Mouse (Mus musculus): ENCODE results near the gene Akt1. TPM values are rescaled to one million over a fixed set of nuclear protein-coding genes. Genes with fewer than 3 reads are reported as not detected.

Gene Akt1
- polyA plus RNA-seq, 1 experiment from 2014 or later, result 59.3 TPM

- Histone ChIP-seq H3K27ac (no peak overlapping the region), H3K36me3 (peaks cover 4% of the 10 kb centered on the region; the same call in 1 of the 2 replicates), H3K27me3 (ENCODE audit: low read depth, poor library complexity, severe bottlenecking) (no peaks in the 10 kb centered on the region), H3K9me3 (replicated peaks) (no peaks in the 10 kb centered on the region), H3K4me3 (no peak overlapping the region), H3K4me1 (peaks cover 23% of the 10 kb centered on the region)
- 72% methylated on average over 6 of the region's 6 CpGs for WGBS
- no peak for DNase-seq (ENCODE audit: low spot score)
Measured at GRCm38 (mm10) chr12:112606998-112607397, 67.7 kb downstream of the Akt1 start.

- Histone ChIP-seq H3K4me3 (no peak overlapping the region), H3K4me1 (peaks cover 24% of the 10 kb centered on the region), H3K27ac (no peak overlapping the region), H3K36me3 (no peaks in the 10 kb centered on the region; the same call in 1 of the 2 replicates), H3K27me3 (ENCODE audit: low read depth, poor library complexity, severe bottlenecking) (no peaks in the 10 kb centered on the region), H3K9me3 (replicated peaks) (no peaks in the 10 kb centered on the region)
- WGBS, result 48% methylated on average over 6 of the region's 6 CpGs
- DNase-seq (ENCODE audit: low spot score), result peak; percentile 79
Measured at GRCm38 (mm10) chr12:112605766-112606165, 68.9 kb downstream of the Akt1 start.

GRCm38 (mm10) chr12:112604709-112605649 lies 69.7 kb downstream of the Akt1 start:
- WGBS, result 68% methylated on average over 20 of the region's 20 CpGs
- DNase-seq (ENCODE audit: low spot score), result peak; percentile 63
- H3K4me3 ChIP-seq, result no peak overlapping the region
- peak overlapping the region; percentile 32 for H3K27ac ChIP-seq
- peaks cover 24% of the 10 kb centered on the region for H3K4me1 ChIP-seq
- H3K27me3 ChIP-seq (ENCODE audit: low read depth, poor library complexity, severe bottlenecking), result no peaks in the 10 kb centered on the region
- H3K9me3 ChIP-seq (replicated peaks), result no peaks in the 10 kb centered on the region
- H3K36me3 ChIP-seq, result no peaks in the 10 kb centered on the region; the same call in 1 of the 2 replicates

GRCm38 (mm10) chr12:112604022-112604421 lies 70.7 kb downstream of the Akt1 start:
- 90% methylated on average over 5 of the region's 5 CpGs for WGBS
- DNase-seq (ENCODE audit: low spot score), result no peak
- peaks cover 27% of the 10 kb centered on the region for H3K4me1 ChIP-seq
- H3K4me3 ChIP-seq, result no peak overlapping the region
- H3K27me3 ChIP-seq (ENCODE audit: low read depth, poor library complexity, severe bottlenecking), result no peaks in the 10 kb centered on the region
- H3K36me3 ChIP-seq, result no peaks in the 10 kb centered on the region; the same call in 1 of the 2 replicates
- H3K9me3 ChIP-seq (replicated peaks), result no peaks in the 10 kb centered on the region
- no peak overlapping the region for H3K27ac ChIP-seq

Small RNA genes within 50 kb of the gene (microRNA-seq; reads per million reads assigned to microRNA genes)
- gene Mir6939, result 1.2 reads per million

Other genes with a start within 250 kb of the Akt1 start
- not detected in 2 replicates for gene A530016L24Rik, start 185.4 kb downstream of the Akt1 start, polyA plus RNA-seq (2016; fragmentation: Nextera tagmentation; extraction: Ambion mirVana)
- gene Tmem179, start 158.1 kb downstream of the Akt1 start, polyA plus RNA-seq (2016; fragmentation: Nextera tagmentation; extraction: Ambion mirVana), result not detected in 2 replicates
- gene Inf2, start 86.1 kb downstream of the Akt1 start, polyA plus RNA-seq (2016; fragmentation: Nextera tagmentation; extraction: Ambion mirVana), result 1.3 and 1.6 TPM in 2 replicates
- 1.9 and 3.0 TPM in 2 replicates for gene Adssl1, start 54.8 kb downstream of the Akt1 start, polyA plus RNA-seq (2016; fragmentation: Nextera tagmentation; extraction: Ambion mirVana)
- 359 and 361 TPM in 2 replicates for gene Siva1, start 30.2 kb downstream of the Akt1 start, polyA plus RNA-seq (2016; fragmentation: Nextera tagmentation; extraction: Ambion mirVana)
- gene Zbtb42, start 3.9 kb upstream of the Akt1 start, polyA plus RNA-seq (2016; fragmentation: Nextera tagmentation; extraction: Ambion mirVana), result 1.4 and 2.7 TPM in 2 replicates
- gene Cep170b, start 45.6 kb upstream of the Akt1 start, polyA plus RNA-seq (2016; fragmentation: Nextera tagmentation; extraction: Ambion mirVana), result 6.7 and 12.3 TPM in 2 replicates
- 2.1 and 3.5 TPM in 2 replicates for gene Pld4, start 85.8 kb upstream of the Akt1 start, polyA plus RNA-seq (2016; fragmentation: Nextera tagmentation; extraction: Ambion mirVana)
- 0.15 and 0.18 TPM in 2 replicates for gene Ahnak2, start 127.8 kb upstream of the Akt1 start, polyA plus RNA-seq (2016; fragmentation: Nextera tagmentation; extraction: Ambion mirVana)
- gene Clba1, start 134.1 kb upstream of the Akt1 start, polyA plus RNA-seq (2016; fragmentation: Nextera tagmentation; extraction: Ambion mirVana), result 7.9 and 8.4 TPM in 2 replicates
- 204 and 206 TPM in 2 replicates for gene Cdca4, start 154.5 kb upstream of the Akt1 start, polyA plus RNA-seq (2016; fragmentation: Nextera tagmentation; extraction: Ambion mirVana)
- 0.11 TPM in 1 of 2 replicates, not detected in the other for gene Gpr132, start 193.3 kb upstream of the Akt1 start, polyA plus RNA-seq (2016; fragmentation: Nextera tagmentation; extraction: Ambion mirVana)

Data from limb, embryonic 10.5 days (tissue).